Mouse (Mus musculus) layer of hippocampus, adult 9-10 months (tissue): ENCODE results near the gene Serp1.

Experiments
- DNase-seq: peaks from one replicate; pipeline ENCODE4 v3.0.0; 2022; ENCODE audit warnings: low spot score

Serp1 gene

DNA sequence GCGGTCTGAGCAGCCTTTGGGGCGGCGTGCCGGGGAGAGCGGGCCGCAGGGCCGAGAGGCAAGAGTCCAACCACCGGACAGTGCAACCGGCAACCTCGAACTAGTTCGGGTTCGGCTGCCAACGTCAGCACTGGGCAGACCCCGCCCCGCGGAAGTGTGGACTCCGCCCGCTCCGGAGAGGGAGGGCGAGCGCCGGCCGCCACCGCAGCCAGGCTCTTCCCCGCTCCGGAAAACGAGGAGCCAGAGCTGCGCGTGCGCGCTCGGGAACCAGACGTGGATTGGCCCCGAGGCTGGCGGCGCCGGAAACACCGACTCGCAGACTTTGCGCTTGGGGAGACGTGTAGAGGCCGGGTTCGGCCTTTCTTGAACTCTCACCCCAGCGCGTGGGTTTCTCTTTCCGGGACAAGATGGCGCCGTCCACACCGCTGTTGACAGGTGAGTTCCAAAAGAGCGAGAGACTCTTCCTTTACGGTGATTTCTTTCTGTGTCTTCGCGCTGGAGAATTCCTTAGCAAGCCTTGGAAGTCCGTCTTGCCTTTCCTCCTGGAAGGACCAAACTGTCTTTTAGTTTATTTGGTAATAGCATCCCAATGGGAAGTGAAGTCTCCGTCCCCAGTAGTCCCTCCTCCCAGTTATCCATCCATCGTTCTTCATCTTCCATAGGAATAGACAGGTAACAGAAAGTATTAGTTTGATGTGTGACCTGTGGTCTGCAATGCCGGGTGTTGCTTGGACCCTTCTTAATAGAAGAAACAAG lies at the start of gene Serp1, which contains the start of gene Eif2a:
Serp1 (minus strand) TSS at position 241 of the 756 bp plus-strand sequence.
Eif2a (plus strand) TSS at position 170 of the 756 bp plus-strand sequence.
- DNase-seq, result peak; percentile 92

DNA sequence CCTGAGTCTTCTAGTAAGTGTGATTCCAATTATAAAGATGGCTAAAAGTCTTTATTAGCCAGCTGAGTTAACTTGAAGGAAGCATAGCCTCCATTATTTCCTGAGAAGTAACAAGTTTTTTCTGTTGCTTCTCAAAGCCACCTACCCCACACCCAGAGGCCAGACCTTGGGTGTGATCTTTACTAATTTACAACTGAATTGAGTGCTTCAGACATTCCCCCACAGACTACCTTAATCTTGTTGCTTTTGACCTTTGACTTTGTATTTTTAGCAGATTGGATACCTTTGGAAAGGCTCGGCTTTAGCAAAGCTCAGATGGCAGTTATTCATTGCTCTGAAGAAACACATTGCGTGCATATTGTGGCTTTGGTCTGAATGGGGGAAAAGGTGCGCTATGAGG lies 45.1 kb upstream of the Serp1 start:
- DNase-seq, result no peak

DNA sequence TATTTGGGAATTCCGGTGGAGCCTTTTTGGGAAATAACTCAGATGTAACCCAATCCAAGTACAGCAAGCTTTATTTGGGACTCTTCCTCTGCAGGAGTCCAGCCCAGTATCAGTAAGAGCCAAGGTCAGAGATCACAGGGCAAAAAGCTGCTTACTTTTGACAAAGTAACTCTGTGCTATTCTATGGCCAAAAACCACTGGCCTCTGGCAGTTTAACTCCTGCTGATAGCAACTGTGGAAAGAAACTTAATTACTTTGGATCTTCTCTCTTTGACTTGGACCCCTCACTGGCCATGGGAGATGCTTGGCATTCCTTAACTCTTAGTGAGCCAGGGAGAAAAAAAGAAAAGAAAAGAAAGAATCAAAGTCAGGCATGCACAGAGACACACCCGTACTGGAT lies 35.7 kb upstream of the Serp1 start:
- DNase-seq, result no peak

DNA sequence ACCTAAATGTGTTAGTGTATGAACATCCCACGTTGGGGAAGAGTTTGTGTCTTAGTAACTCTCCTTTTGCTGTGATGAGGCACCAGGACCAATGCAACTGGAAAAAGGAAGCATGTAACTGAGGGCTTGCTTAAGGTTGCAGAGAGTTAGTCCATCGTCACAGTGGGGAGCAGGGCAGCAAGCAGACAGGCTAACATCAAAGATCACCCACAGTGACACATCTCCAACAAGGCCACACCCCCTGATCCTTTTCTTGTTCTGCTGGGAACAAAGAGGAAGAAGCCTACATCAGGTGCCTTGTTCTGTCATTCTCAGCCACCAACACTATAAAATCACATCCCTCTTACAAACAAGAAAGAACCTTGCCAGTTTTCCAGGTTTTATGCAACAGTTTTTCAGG lies 34.2 kb upstream of the Serp1 start:
- DNase-seq, result no peak

DNA sequence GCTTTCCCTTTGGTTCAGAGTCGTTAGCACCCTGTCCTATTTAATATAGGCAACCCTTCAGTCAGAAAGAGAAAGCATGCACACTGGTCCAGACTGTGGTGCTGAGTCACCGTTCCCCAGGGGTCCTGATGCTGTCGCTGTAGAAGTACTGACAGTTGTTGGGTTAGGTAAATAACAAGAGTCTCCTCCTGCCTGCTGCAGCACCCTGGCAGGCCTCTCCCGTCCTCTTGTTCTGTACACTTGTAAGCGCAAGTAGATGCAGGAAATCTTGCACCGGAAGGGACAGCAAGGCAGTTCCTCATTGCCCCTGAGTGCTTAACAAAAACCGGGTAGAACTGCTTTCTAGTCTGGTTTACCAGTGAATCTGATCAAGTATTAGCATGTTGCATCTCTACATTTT lies 31.0 kb upstream of the Serp1 start:
- DNase-seq, result no peak

DNA sequence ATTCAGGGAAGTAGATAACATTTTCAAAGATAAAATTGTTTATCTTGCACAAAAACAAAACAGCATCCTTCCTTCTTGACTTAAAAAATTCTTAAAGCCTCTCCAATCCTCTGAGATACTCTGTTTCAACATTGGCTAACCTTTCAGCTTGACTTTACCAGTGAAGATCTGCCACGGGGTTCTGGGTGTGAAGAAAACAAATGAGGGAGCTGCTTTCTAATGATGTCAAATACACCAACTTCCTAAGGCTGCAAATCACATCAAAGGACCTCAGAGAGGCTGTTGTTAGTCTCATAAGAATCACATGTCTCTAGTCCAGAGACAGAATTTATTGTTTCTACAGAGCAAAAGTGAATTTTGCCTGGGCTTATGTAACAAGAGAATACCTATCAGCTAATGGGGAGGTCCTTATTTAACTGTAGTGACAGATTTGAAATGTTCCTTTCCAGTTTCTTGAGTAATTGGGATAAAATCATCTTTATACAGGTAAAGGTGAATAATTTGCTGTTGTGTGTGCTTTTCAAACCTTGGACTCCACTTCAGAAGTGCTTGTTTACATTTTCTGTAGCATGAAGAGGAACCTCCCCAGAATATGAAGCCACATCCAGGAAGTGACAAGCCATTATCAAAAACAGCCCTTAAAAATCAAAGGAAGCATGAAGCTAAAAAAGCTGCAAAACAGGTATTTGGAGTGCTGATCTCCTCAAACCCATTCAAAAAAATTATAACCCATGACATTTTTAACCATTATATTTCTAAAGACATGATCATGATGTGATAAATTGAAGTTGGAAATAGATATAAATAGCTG lies 26.5 kb upstream of the Serp1 start:
- DNase-seq, result no peak

DNA sequence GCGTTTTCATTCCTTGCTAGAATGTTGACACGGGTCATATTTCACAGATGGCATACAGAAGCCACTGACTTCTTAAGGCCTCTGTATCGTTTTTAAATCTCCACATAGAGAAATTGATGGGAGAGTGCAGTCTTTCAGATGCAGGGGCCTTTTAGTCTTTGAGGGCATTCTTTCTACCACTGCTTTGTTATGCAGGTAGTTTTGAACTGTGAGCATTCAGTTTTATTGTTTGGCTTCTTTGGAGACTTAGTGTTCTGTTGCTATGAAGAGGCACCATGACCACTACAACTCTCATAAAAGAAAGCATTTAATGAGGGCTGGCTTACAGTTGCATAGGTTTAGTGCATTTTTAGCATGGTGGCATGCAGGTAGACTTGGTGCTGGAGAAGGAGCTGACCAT lies 10.9 kb upstream of the Serp1 start:
- DNase-seq, result no peak

DNA sequence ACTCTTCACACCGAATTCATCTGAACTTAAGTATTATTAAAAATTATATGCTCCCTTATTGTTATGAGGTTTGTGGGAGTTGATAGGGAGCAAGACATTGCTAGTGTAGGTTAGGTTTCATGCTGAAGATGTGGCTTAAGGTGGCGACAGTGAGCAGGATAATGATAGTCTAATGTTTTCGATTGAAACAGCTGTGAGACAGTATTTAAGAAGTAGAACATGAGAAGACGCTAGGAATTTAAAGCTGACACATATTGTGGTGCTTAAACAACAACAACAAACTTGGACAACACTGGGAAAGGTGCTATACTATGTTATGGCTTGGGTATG lies 681 bp upstream of the Serp1 start:
- DNase-seq, result no peak

DNA sequence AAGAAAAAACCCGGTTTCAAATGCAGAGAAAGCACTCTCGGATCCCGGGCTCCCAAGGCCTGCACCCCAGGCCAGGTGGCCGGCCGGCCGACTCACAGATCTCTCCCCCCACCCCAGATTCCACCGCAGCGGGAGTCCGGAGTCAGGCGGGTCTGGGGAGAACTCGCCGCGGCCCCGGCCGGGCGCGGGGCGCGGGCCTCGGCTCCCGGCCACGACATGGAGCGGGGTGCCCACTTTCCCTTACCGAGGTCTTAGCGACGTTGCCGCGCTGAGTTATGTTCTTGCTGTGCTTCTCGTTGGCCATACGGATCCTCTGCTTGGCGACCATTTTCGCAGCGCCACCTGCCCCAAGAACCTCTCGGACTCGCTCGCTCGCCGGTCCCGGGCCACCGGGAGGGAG lies 526 bp downstream of the Serp1 start:
- no peak for DNase-seq

DNA sequence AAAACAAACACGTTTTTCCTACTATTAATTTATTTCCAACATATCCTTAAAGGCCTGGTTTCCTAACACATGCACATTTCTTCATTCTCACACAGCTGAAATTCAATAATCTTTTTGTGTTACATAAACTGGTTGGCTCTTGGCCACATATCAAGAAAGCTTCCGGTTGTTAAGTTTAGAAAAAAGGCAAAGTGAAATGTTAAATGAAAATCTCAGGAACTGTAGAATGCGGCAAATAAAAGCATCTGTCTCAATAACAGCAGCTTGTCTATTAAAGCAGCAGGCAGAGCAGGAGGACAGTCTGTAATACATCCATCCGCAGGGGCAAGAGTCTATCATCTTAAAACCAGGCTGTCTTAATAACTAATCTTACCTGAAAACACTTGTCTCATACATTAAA lies 1.4 kb downstream of the Serp1 start:
- no peak for DNase-seq

DNA sequence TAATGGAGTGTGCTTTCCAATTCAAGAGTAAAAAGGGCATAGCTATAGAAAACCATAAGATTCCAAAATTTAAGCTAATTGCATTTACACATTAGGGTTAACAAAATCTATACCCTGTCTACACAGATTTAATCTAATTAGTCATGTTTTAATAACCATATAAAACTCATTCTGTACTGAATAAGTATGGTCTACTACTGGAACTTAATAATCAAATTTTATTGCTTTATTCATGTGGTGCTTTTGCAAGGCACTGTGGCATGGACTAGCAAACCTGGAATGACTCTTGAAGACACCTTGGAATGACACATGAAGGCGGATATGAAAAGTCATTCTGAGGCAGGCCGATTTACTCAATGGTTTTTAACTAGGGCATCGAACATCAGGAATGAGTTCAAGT lies 2.3 kb downstream of the Serp1 start:
- no peak for DNase-seq

DNA sequence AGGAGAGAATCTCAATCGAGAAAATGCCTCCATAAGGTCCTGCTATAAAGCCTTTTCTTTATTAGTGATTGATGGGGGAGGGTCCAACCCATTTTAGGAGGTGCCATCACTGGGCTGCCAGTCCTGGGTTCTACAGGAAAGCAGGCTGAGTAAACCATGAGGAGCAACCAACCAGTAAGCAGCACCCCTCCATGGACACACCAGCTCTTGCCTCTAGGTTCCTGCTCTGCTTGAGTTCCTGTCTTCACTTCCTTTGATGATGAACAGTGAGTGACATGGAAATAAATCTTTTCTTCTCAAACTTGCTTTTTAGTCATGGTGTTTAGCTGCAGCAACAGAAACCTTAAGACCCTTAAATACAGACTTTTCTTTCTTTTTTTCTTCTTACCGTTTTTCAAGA lies 4.3 kb downstream of the Serp1 start:
- DNase-seq, result no peak

DNA sequence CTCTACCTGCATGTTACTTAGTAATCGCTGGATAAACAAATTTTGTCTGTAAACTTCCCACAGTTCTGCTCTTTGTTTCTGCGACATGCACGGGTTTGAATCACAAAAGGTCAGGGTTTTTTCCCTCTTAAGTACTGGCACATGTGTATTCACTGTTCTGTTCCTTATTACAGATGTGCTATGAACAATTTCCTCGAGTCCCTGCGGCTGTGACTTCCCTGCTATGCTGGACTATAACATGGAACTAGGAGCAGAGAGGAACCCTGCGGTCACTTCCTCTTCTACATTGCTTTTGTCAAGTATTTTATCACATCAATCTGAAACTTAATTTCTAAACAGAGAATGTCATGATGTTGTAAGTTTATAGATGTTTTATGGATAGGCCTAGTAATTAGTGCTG lies 5.4 kb downstream of the Serp1 start:
- DNase-seq, result no peak

DNA sequence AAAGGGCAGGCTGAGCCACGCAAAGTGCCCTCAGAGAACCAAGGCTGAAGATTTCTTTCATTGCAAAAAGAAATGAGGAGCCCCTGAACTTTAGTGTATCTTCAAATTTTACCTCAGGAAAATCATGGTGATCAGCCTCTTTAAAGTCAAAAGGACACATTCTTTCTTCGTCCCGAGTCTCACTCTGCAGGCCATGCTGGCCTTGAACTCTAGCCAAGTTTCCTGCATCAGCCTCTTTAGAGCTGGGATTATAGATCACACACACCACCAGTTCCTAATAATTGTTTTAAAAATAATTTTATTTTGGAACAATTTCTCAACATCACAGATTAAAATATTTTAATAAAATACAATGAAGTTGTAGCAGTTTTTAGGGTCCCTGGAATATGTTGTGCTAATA lies 6.2 kb downstream of the Serp1 start:
- DNase-seq, result no peak

DNA sequence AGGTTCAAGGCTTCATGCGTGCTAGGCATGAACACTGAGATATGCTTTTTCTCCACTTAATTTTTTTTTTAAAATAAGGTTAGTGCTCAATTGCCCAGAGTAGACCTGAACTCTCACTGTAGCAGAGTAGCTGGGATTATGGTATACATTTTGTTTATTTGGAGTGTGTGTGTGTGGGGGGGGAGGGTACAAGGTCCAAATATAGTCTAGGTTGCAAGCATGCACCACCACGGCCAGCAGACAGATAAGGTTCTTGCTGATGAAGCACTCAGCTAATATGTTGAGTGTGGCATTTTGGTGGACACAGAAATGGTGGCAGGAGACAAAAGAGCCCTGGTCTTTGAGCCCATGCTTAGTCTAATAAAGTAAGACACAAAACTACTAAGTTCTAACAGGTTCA lies 6.7 kb downstream of the Serp1 start:
- no peak for DNase-seq

DNA sequence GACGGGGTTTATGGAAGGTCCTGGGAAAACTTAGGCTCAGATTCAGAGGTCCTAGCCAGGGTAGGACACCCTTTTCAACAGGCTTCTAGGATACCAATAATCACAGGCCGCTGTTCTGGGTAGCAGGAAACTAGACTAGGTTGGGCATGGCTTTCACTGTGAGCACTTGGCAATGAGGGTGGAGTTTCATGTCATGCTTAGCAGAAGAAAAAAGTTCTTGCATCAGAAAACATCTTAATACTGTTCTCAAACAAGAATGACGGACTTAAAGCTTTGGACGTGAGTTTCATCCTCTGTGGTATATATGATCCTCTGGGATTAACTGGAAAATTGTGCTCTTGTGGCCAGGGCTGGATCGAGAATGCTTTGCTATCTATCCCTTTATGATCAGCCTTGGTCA lies 7.9 kb downstream of the Serp1 start:
- no peak for DNase-seq

DNA sequence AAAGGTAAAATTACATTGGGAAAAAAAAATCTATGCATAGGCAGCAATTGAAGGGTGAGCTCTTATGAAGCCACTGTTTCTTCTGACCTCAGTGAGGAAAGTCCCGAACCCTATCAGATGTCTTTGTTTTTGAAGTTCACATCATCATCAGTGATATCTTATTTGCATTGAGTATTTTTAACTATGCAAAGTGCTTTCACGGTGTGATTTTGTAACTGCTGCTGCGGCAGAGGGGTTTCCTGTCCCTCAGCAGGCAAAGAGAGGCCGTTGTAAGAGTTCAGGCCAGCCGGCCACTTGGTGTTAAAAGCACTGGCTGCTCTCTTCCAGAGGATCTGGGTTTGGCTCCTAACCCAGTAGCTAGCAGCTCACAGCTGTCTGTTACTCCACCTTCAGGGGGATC lies 8.4 kb downstream of the Serp1 start:
- no peak for DNase-seq

DNA sequence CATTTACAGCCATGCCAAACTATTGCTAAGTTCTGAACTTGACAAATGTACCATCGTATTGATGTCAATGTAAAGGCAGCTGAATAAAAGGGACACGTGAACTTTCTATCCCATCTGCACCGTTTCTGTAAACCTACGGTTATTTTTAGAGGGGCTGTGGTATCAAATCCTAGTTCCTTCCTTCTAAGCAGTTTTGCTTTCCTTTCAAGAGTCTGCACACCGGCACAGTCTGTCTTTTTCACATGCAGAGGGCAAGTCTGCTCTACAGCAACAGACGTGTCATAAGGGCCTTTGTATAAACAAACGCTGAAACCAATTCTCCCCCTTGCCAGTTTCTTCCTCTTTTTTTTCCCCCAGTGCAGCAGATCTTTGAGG lies 9.1 kb downstream of the Serp1 start:
- no peak for DNase-seq

DNA sequence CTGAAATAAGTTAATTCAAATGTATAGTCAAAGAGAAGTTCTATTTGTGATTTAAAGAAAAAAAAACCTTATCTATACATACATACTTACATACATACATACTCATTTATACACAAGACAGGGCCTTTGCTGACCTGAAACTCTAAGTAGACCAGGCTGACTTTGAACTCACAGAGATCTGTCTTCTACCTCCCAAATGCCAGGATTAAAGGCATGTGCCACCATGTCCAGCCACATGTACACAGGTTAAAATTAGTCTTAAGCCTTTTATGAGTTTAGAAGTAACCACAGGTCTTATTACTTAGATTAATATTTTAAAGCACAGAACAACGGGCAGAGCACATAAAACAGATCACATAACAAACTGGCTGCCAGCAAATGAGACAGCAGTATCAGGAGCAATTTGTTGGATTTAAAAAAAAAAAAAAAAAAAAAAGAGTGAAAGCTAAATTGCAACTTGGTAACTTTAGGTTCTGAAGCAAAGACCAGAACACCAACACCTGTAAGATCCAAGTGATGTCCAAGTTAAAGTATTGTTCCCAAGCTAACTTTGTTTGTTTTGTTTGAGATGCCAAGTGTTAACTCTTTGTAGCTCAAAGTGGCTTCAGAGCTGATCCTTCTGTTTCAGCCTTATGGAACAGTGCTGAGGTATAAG lies 9.6 kb downstream of the Serp1 start:
- DNase-seq, result no peak

DNA sequence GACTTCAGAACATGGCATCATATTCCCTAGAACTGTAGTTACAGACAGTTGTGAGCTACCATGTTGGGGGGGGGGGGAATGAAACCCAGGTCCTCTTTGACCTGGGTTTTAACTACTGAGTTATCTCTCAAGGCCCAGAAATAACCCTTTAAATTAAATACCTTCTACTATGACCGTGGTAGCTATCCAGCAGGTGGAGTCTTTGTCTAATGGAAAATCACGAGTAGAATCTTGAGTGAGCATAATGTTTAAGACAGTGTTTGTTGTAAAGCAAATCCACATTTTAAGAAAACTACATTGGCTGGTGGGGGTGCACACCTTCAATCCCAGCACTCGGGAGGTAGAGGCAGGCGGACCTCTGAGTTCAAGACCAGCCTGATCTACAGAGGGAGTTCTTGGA lies 12.2 kb downstream of the Serp1 start:
- no peak for DNase-seq

DNA sequence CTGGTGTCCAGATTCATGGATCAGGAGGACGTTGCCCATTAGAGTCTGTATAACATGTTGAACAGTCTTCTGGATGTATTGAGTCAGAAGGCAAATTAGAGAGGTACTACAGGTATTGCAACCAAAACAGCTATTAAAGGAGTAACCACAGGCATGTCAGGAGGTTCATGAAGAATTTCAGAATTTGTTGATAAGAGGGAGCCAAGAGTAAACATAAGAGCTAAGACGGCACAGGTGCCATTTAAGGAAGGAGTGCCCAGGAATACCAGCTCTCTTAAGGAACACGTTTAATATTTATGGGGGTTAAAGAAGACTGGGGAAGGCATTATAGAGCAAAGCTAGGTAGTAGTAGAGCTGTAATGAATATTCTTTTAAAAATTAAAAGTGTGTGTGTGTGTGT lies 13.0 kb downstream of the Serp1 start:
- DNase-seq, result no peak

DNA sequence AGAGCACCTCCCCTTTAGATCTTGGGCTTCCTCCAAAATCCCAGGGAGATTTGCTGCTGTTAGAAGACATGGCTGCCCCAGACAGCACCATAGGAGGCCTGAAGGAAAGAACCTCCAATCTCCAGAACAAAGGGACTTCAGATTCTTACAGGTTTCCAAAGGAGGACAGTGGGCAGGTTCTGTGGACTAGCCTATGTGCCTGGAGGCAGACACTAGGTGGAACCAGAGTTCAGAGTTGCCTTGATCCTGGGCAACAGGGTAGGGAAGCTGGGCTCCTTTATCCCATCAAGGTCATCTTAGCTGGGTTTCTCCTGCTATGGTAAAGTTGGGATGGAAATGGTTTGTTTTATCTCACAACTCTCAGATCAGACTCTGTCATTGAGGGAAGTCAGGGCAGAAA lies 14.1 kb downstream of the Serp1 start:
- no peak for DNase-seq

DNA sequence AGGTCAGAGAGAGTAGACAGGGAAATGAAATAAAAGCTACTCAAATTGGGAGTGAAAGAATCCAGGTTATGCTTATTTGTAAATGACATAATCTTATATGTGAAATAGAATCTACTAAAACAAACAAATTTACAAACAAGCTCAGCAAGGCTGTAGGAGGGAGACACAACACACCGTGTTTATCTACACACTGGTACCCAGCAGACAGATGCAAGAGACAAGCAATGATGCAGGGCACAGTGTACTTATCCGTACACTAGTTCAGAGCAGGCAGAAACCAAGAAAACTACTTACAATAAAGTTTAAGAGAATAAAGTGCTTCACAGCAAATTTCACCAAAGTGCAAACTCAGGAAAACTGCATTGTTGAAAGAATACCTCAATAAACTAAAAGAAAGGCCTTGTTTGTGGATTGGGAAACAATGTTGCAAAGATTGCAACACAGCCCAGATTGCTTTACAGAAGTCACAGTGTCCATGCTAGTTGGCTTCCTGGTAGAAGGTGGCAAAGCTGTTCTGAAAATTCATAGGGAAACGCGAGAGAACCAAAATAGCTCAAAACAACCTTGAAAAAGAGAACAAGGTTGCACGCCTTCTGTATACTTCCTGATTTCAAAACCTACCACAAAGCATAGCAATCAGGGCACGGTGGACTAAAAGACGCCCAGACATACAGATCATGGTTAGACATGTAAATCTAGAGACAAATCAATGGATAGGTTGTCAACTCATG lies 17.5 kb downstream of the Serp1 start:
- no peak for DNase-seq
